In genomic region chr8:84615666-84616485, GRCm38 (mm10) we compare ENCODE assay signal across 11 mouse cellular contexts. TPM values are rescaled to one million over a fixed set of nuclear protein-coding genes. Genes with fewer than 3 reads are reported as not detected.
A peak's percentile ranks its signal among the peaks of the same experiment; 100 is the strongest.
DNase-seq lines count a peak whose midpoint lies in the region; ATAC-seq and TF ChIP-seq lines count a peak whose summit lies in the region.
"Had no signal": no experiment of that assay in that cellular context is flagged by ENCODE, and none has a peak within 500 bp of the region (broad histone marks: within the 10 kb centered on the region; RNA-seq: fewer than 3 reads in every experiment).

No protein-coding gene starts in this region.

- peaks cover 6% of the 10 kb centered on the region; the same call in 1 of the 2 replicates for H3K4me1 ChIP-seq in embryonic facial prominence, embryonic 14.5 days (ENCODE audit: control insufficient read depth, insufficient read depth, low read length)
- H3K4me1 ChIP-seq in limb, embryonic 13.5 days, result peaks cover 28% of the 10 kb centered on the region

- intact Hi-C loops in gastrocnemius, adult 2 months (cut with DNase I), result no loop called here

- peak overlapping the region; percentile 40 for H3K4me2 ChIP-seq in embryonic facial prominence, embryonic 14.5 days (ENCODE audit: low read depth, low read length)
- H3K4me2 ChIP-seq in limb, embryonic 13.5 days (replicated peaks), result peak overlapping the region; percentile 49

- H3K9me3 ChIP-seq in embryonic facial prominence, embryonic 14.5 days (ENCODE audit: control insufficient read depth, low read length), result no peaks in the 10 kb centered on the region
- no peaks in the 10 kb centered on the region for H3K9me3 ChIP-seq in limb, embryonic 13.5 days

- peak overlapping the region; percentile 36; the same call in 1 of the 2 replicates for H3K9ac ChIP-seq in embryonic facial prominence, embryonic 14.5 days (ENCODE audit: low read depth, low read length)
- 0 out of 2 replicates have a peak overlapping the region, but pooled peaks have one; percentile 35 for H3K9ac ChIP-seq in limb, embryonic 13.5 days

- peak; percentile 82 for DNase-seq in 3134 (ENCODE audit: extremely low read depth, insufficient read length, low spot score)
- peak; percentile 89 for DNase-seq in 3T3-L1 (ENCODE audit: low read depth, low spot score)
- no peak for DNase-seq in embryonic facial prominence, embryonic 14.5 days (ENCODE audit: low spot score)
- no peak for DNase-seq in gastrocnemius, postnatal 10 days
- DNase-seq in frontal cortex, postnatal 25 days (ENCODE audit: low spot score in 2 of 2), result no peak
- no peak for DNase-seq in gastrocnemius, adult 2 months
- no peak for DNase-seq in frontal cortex, postnatal 36 days (ENCODE audit: low spot score in 2 of 2)
- DNase-seq: adrenal gland, postnatal 36 days; cerebellum, adult 8-10 months; heart, postnatal 14 days had no signal

- no peaks in the 10 kb centered on the region for H3K27me3 ChIP-seq in embryonic facial prominence, embryonic 14.5 days (replicated peaks; ENCODE audit: control insufficient read depth, insufficient read depth, low read length)
- peaks cover 22% of the 10 kb centered on the region; the same call in 1 of the 2 replicates for H3K27me3 ChIP-seq in limb, embryonic 13.5 days

- H3K4me3 ChIP-seq in embryonic facial prominence, embryonic 14.5 days (ENCODE audit: low read depth, low read length), result peak overlapping the region; percentile 22
- H3K4me3 ChIP-seq in limb, embryonic 13.5 days, result peak overlapping the region; percentile 25
- no peak overlapping the region for H3K4me3 ChIP-seq in gastrocnemius, adult 2 months

- no peak for TF ChIP-seq CTCF in gastrocnemius, adult 2 months (IDR thresholded peaks at IDR 0.05)

- WGBS in embryonic facial prominence, embryonic 14.5 days, result 29% methylated on average over 22 of the region's 22 CpGs
- WGBS in limb, embryonic 13.5 days, result 26% methylated on average over 22 of the region's 22 CpGs

- H3K27ac ChIP-seq in embryonic facial prominence, embryonic 14.5 days (replicated peaks; ENCODE audit: low read depth, low read length), result peak overlapping the region; percentile 39
- H3K27ac ChIP-seq in limb, embryonic 13.5 days, result peak overlapping the region; percentile 58; the same call in 1 of the 2 replicates
- H3K27ac ChIP-seq in gastrocnemius, adult 2 months, result no peak overlapping the region

- ATAC-seq in embryonic facial prominence, embryonic 14.5 days (ENCODE audit: low read depth), result 0 out of 2 replicates have a peak, but pooled peaks have one; percentile 24
- no peak; the same call in 1 of the 2 replicates for ATAC-seq in limb, embryonic 13.5 days (ENCODE audit: low FRiP score, low read depth)

- H3K36me3 ChIP-seq in embryonic facial prominence, embryonic 14.5 days (ENCODE audit: control insufficient read depth, insufficient read depth, low read length), result no peaks in the 10 kb centered on the region
- no peaks in the 10 kb centered on the region for H3K36me3 ChIP-seq in limb, embryonic 13.5 days

RNA-seq across cellular contexts. Expression of gene Ier2, which starts 46.8 kb away (rescaled TPM):
- polyA plus RNA-seq in embryonic facial prominence, embryonic 14.5 days (2014; fragmentation: Nextera tagmentation; extraction: Ambion mirVana), result 45.9 and 50.3 TPM in 2 replicates
- polyA plus RNA-seq in limb, embryonic 13.5 days (2015; fragmentation: Nextera tagmentation; extraction: Ambion mirVana), result 71.9 and 73.0 TPM in 2 replicates
- total RNA-seq in gastrocnemius, postnatal 10 days (2021), result 10 to 100 TPM; 10.9 to 17.6 TPM
- total RNA-seq in gastrocnemius, adult 2 months (2021), result 1 to 10 TPM; 5.9 to 6.5 TPM

Comparison
In these comparisons a context has a peak if more than half of its experiments do, and no peak if none do; other contexts are left out.
1. DNase-seq: peak in 3134 (single experiment) and 3T3-L1 (single experiment); none in embryonic facial prominence, embryonic 14.5 days (single experiment), gastrocnemius, postnatal 10 days (single experiment), frontal cortex, postnatal 25 days (0 of 2), gastrocnemius, adult 2 months (single experiment) and frontal cortex, postnatal 36 days (0 of 2).